Mouse (Mus musculus) liver (tissue): Measurements from ENCODE around the gene Nfatc2.

Source experiments
- DNase-seq: peaks from one replicate; pipeline ENCODE4 v3.0.0-alpha.2; 2020; ENCODE audit warnings: mixed read lengths

Gene Nfatc2

DNA sequence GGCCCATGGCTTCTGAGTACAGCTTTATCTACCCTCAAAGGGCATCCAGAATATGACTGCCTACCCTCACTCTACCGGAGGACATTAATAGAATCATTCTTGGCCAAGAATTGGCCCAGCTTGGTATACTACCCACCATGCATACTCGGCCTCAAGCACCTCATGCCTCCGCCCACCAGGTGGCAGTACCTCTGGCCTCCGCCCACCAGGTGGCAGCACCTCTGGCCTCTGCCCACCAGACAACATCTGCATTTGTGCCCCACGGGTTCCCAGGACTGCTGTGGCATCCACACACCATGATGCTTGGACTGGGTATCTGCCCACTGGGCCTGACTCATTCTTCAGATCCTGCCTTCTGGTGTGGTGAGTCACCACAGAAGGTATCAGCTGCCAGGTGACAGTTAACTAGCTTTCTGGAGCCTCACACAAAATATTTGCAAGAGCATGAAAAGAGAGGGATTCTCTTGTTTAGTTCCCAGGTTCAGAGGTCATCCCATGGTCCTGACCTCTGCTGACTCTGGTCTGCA, 173.0 kb downstream of the Nfatc2 start:
- no peak for DNase-seq
